Mouse (Mus musculus) monocyte, adult 5-6 weeks (primary cell): ENCODE measurements around the gene Timm23. TPM values are rescaled to one million over a fixed set of nuclear protein-coding genes. Genes with fewer than 3 reads are reported as not detected.
A peak's percentile ranks its signal among the peaks of the same experiment; 100 is the strongest.

Experiments
- ATAC-seq: fragments of 153-309, 156-312 bp; replicated peaks from 2 replicates; pipeline ENCODE4 v1.8.0; 2017; ENCODE audit warnings: mild to moderate bottlenecking; ENCODE audit not compliant: low TSS enrichment, insufficient number of reproducible peaks, severe bottlenecking, poor library complexity, low FRiP score
- total RNA-seq: library from RNA; stranded (forward); fragments of 200-1000, 200-491, 200-594 nt; gene quantifications from 3 replicates; pipeline ENCODE4 v1.2.3, GENCODE M21; 2017

Gene Timm23
- total RNA-seq, 1 experiment from 2014 or later, result 48.4 TPM

- ATAC-seq, result no peak
Measured at GRCm38 (mm10) chr14:32166840-32167239, 34.9 kb downstream of the Timm23 start.

GRCm38 (mm10) chr14:32166062-32166441 lies 35.6 kb downstream of the Timm23 start:
- ATAC-seq, result no peak

DNA sequence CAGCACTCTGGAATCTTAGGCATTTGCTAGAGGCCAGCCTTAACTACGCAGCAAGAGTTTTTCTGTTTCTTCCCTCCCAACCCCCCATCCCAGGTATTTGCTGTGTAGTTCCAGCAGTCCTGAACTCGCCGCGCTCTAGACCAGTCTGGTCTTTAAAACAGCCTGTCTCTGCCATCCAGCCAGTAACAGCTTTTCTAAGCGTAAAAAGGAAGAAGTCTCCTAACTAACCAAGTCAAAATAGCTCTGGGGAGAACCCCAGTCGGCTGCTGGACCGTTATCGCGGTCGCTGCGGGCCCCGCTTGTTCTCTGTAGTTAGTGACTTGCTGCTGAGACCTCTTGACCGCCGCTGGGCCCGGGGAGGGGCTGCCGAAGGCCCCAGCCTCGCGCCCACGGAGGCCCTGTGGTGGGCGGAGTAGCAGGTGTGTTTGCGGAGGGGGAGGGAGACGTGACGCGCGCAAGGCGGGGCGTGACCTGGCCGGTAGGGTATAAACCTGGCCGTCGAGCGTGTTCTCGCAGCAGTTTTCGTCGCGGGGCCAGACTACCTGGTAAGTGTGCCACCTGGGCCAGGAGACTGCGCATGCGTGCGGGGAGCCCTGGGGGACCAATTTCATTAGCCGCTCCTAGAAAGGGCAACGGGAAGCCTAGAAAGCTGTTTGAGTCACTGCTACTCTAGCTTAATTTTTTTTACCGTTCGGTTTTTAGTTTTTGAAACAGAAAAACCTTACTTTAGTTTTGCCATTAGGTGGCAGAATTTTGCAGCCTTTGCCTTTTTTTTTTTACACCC lies 36.2 kb downstream of the Timm23 start:
- peak; percentile 51 for ATAC-seq

- ATAC-seq, result no peak
Measured at GRCm38 (mm10) chr14:32164173-32165051, 37.3 kb downstream of the Timm23 start.

GRCm38 (mm10) chr14:32163203-32163888 lies 38.4 kb downstream of the Timm23 start:
- ATAC-seq, result no peak

GRCm38 (mm10) chr14:32162231-32162630 lies 39.5 kb downstream of the Timm23 start:
- no peak for ATAC-seq

DNA sequence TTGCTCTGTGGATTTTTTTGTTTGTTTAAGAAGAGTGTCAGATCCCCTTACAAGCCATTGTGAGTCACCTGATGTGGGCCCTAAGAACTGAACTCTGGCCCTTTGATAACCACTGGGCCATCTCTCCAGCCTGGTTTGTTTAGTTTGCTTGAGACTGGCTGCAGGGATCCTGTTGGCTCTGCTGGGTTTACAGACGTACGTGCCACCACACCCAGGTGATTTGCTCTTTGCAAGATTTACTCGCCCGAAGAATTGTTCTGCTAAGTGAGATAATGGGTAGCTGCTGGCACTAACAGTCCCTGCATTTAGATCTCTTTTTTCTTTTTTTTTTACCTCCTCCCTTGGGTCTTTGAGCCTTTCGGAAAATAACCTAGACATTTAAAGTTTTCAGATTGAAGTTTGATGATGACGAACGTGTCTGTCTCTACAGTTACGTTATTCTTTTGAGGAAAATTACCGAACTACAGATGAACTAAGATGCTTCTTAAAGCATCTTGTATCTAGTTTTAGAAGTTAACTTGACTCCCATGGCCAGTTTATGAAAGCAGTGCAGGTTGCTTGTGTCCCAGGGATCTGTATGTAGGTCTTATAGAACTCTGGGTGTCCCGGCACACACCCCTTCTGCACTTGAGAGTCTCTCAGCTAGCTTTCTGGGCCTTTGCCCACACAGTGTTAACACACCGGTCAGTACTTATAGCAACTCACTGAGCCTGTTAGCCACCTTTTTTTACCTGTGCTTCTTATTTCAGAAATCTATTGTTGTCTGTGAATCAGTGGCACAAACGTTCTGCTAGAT lies 40.4 kb downstream of the Timm23 start:
- no peak for ATAC-seq

DNA sequence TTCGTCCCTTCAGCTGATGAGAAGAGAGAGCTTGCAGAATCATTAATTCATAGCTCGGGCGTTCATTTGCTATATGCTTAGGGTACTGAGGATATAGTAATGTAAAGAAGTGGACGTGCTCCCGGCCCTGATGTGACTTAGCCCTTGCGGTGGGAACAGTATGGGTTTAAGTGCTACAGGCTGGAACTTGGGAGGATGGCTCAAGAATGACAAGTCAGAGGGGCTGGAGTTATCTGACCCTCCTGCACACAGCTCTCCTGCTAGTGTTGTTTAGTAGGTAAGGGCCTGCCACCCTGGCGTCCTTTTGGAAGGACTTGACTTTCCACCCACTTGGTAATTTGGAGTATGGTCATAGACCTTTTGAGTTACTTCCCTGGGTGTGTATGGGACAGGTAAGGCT lies 41.1 kb downstream of the Timm23 start:
- no peak for ATAC-seq

DNA sequence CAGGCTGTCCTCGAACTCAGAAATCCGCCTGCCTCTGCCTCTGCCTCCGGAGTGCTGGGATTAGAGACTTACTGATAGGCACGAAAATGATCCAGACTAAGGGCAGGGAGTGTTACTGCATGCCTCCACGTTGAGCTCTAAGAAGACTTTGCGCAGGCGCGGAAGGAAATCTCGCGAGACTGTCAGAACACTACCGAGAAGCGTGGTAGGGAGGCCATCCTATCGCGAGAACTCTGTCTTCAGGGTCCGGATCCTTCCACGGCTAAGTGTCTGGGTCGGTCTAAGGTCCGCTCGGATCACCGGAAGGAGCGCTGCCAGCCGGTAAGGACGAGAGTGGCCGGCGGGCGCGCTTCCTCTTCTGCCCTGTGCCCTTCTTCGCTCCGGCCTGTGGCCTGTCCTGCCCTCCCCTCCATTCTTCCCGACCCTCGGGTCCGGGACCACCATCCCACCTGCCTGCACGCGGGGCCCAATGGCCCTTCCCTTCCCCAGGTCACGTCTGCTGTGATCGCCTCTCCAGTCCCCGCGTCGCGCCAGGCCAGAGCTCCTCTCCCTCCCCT lies 41.9 kb downstream of the Timm23 start, which contains the start of gene Ncoa4:
Gene Ncoa4, plus strand, starts transcription at position 176 of the 557 bp plus-strand sequence.
- peak; percentile 96 for ATAC-seq

DNA sequence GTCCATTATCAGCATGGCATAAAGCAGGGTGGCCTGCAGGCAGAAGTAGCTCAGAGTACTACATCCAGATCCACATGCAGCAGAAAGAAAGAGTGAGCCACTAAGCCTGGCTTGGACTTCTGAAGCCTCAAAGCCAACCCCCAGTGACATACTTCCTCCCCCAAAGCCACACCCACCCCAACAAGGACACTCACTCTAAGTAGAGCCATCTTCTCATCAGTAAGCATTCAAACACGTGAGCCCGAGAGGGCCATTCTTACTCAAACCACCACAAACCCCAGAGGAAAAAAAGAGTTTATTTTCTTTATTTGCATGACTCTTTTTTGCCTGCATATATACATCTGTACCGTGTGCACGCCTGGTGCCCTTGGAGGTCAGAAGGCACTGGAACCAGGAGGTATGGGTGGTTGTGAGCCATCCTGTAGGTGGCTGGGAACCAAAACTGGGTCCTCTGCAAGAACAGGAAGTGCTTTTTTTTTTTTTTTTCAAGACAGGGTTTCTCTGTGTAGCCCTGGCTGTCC lies 42.5 kb downstream of the Timm23 start:
- ATAC-seq, result peak; percentile 52; the same call in 1 of the 2 replicates

DNA sequence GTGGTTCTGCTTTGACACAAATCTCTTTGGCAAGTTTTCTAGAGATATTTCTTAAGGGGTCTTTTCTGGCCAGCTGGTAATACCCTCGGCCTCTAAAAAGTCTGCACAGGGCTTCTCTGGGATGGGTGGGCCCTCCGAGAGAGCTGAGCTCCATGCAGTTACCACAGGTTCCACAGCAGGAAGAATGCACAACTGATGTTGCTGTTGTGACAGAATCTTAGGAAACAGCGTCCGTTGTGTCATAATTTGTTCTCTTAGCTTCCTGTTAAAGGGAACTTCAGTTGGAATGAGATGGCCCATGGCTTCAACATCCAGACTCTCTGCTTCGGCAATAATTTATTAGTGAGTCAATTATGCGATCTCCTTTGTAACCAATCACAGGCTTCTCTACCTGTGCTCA lies 46.9 kb downstream of the Timm23 start:
- no peak for ATAC-seq

GRCm38 (mm10) chr14:32153156-32153555 lies 48.5 kb downstream of the Timm23 start:
- no peak for ATAC-seq

- no peak for ATAC-seq
Measured at GRCm38 (mm10) chr14:32152243-32152965, 49.3 kb downstream of the Timm23 start.

DNA sequence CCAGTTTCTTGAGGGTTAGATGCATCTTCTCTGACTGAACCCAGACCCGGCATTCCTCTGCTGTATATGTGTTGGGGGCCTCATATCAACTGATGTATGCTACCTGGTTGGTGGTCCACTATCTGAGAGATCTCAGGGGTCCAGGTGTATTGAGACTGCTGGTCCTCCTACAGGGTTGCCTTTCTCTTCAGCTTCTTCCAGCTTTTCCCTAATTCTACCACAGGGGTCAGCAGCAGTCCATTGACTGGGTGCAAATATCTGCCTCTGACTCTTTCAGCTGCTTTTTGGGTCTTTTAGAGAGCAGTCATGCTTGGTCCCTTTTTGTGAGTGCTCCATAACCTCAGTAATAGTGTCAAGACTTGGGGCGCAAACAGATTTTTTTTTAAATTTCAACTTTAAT lies 50.8 kb downstream of the Timm23 start:
- ATAC-seq, result no peak

DNA sequence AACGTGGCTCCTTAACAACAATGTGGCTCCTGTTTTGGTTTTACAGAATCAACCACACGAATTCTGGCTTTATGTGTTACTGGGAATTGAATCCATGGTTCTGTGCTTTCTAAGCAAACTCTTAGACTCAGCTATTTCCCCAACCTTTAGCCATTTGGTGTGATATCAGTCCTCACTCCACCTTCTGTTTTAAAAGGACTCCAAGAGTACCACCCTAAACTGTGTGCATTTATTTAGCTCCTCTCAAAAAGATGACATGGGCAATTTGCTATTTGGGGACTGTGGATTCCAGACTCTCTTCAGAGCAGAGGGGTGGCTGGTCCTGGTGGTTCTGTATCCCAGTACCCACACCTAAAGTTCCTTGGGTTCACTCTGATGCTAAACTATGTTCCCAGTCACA lies 55.1 kb downstream of the Timm23 start:
- no peak for ATAC-seq

DNA sequence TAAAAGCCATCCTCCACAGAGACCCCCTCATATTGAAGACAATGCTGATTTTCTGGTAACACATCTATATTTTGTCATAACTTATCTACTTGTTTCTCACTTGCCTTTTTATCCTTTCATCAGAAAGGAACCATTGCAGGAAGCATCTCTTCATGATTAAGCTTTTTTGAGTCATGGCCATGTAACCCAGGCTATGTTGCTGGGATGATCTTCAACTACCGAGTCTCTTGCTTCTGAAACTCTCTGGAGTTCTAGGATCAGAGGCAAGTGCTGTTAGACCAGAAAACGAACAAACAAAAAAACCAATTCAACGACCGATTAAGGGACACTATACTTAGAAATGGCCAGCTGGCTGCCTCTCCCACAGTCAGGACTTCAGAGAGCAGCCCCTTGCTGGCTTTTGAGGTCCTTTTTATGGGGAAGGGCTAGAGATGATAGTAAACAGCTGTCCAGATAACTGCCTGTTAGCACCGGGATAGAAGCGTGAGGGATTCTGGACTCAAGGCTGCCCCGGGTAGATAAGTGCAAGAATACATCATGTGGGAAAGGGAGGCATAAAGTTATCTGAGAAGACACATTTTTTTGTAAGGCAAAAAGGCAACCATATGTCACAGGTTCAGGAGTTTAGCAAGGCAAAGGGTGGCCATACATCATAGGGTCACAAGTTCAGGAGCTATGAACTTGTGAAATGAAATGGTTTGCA lies 55.7 kb downstream of the Timm23 start:
- ATAC-seq, result no peak

DNA sequence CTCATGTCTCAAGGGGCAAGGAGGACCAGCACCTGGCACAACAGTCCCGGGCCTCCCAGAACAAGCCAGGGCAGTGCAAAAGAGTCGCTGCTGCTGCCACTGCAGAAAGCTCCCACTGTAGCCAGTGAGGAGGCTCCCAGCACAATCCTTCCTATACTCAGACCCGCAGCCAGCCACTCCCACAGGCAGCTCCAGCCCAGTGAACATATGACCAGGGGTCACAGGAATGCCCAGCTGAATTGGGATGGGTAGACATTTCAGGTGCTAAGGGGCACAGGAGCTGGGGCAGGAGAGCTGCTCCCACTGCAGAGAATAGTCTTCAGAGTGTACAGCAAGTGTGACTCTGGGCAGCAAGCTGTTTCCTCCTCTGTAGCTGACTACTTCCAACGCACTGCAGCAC lies 56.3 kb downstream of the Timm23 start:
- ATAC-seq, result no peak
